Mouse (Mus musculus) bone marrow macrophage, adult 2 months (primary cell): ENCODE measurements around the gene Gm11168. TPM values are rescaled to one million over a fixed set of nuclear protein-coding genes. Genes with fewer than 3 reads are reported as not detected.
"Not testable (repeated sequence)": the region's sequence is repeated elsewhere in the genome, so short reads cannot be mapped to it uniquely, and the experiment has no call there.

Experiments
- H3K27ac ChIP-seq: 2 replicates; pipeline ENCODE4 v1.5.1; 2012; ENCODE audit warnings: low read depth, low read length; ENCODE audit not compliant: insufficient read depth
- H3K4me1 ChIP-seq: 2 replicates; pipeline ENCODE4 v1.6.1; 2012; ENCODE audit warnings: low read length; ENCODE audit not compliant: control insufficient read depth, insufficient read depth
- H3K4me3 ChIP-seq: 2 replicates; pipeline ENCODE4 v1.5.1; 2012; ENCODE audit warnings: mild to moderate bottlenecking, low read length, moderate library complexity; ENCODE audit not compliant: insufficient read depth
- polyA plus RNA-seq: library from polyadenylated mRNA; stranded (reverse); fragments of >200 nt; gene quantifications from 2 replicates; pipeline ENCODE4 v1.2.4, GENCODE M21; 2012; ENCODE audit not compliant: missing spikeins, insufficient read depth, insufficient read length

Gm11168 gene
- polyA plus RNA-seq, 1 experiment = 61.4 TPM

DNA sequence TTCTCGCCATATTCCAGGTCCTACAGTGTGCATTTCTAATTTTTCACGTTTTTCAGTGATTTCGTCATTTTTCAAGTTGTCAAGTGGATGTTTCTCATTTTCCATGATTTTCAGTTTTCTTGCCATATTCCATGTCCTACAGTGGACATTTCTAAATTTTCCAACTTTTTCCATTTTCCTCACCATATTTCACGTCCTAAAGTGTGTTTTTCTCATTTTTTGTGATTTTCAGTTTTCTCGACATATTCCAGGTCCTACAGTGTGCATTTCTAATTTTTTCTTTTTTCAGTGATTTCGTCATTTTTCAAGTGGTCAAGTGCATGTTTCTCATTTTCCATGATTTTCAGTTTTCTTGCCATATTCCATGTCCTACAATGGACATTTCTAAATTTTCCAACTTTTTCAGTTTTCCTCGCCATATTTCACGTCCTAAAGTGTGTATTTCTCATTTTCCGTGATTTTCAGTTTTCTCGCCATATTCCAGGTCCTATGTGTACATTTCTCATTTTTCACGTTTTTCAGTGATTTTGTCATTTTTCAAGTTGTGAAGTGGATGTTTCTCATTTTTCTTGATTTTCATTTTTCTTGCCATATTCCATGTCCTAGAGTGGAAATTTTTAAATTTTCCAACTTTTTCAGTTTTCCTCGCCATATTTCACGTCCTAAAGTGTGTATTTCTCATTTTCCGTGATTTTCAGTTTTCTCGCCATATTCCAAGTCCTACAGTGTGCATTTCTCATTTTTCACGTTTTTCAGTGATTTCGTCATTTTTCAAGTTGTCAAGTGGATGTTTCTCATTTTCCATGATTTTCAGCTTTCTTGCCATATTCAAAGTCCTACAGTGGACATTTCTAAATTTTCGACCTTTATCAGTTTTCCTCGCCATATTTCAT is 16.9 kb downstream of the Gm11168 start:
- H3K27ac ChIP-seq, H3K4me1 ChIP-seq, H3K4me3 ChIP-seq: not testable (repeated sequence)

DNA sequence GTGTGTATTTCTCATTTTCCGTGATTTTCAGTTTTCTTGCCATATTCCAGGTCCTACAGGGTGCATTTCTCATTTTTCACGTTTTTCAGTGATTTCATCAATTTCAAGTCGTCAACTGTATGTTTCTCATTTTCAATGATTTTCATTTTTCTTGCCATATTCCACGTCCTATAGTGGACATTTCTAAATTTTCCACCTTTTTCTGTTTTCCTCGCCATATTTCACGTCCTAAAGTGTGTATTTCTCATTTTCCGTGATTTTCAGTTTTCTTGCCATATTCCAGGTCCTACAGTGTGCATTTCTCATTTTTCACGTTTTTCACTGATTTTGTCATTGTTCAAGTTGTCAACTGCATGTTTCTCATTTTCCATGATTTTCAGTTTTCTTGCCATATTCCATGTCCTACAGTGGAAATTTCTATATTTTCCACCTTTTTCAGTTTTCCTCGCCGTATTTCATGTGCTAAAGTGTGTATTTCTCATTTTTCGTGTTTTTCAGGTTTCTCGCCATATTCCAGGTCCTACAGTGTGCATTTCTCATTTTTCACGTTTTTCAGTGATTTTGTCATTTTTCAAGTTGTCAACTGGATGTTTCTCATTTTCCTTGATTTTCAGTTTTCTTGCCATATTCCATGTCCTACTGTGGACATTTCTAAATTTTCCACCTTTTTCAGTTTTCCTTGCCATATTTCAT is 19.3 kb downstream of the Gm11168 start:
- not testable (repeated sequence) for H3K4me3 ChIP-seq, H3K27ac ChIP-seq, H3K4me1 ChIP-seq

DNA sequence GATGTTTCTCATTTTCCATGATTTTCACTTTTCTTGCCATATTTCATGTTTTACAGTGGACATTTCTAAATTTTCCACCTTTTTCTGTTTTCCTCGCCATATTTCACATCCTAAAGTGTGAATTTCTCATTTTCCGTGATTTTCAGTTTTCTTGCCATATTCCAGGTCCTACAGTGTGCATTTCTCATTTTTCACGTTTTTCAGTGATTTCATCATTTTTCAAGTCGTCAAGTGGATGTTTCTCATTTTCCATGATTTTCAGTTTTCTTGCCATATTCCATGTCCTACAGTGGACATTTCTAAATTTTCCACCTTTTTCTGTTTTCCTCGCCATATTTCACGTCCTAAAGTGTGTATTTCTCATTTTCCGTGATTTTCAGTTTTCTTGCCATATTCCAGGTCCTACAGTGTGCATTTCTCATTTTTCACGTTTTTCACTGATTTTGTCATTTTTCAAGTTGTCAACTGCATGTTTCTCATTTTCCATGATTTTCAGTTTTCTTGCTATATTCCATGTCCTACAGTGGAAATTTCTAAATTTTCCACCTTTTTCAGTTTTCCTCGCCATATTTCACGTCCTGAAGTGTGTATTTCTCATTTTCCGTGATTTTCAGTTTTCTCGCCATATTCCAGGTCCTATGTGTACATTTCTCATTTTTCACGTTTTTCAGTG is 20.3 kb downstream of the Gm11168 start, which contains the start of gene Gm10718:
Gm10718 (plus strand) TSS at position 236 of the 673 bp plus-strand sequence.
- not testable (repeated sequence) for H3K4me1 ChIP-seq, H3K27ac ChIP-seq, H3K4me3 ChIP-seq

DNA sequence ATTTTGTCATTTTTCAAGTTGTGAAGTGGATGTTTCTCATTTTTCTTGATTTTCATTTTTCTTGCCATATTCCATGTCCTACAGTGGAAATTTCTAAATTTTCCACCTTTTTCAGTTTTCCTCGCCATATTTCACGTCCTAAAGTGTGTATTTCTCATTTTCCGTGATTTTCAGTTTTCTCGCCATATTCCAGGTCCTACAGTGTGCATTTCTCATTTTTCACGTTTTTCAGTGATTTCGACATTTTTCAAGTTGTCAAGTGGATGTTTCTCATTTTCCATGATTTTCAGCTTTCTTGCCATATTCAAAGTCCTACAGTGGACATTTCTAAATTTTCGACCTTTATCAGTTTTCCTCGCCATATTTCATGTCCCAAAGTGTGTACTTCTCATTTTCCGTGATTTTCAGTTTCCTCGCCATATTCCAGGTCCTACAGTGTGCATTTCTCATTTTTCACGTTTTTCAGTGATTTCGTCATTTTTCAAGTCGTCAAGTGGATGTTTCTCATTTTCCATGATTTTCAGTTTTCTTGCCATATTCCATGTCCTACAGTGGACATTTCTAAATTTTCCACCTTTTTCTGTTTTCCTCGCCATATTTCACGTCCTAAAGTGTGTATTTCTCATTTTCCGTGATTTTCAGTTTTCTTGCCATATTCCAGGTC is 21.0 kb downstream of the Gm11168 start:
- not testable (repeated sequence) for H3K4me3 ChIP-seq, H3K4me1 ChIP-seq, H3K27ac ChIP-seq

DNA sequence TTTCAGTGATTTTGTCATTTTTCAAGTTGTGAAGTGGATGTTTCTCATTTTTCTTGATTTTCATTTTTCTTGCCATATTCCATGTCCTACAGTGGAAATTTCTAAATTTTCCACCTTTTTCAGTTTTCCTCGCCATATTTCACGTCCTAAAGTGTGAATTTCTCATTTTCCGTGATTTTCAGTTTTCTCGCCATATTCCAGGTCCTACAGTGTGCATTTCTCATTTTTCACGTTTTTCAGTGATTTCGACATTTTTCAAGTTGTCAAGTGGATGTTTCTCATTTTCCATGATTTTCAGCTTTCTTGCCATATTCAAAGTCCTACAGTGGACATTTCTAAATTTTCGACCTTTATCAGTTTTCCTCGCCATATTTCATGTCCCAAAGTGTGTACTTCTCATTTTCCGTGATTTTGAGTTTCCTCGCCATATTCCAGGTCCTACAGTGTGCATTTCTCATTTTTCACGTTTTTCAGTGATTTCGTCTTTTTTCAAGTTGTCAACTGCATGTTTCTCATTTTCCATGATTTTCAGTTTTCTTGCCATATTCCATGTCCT is 21.8 kb downstream of the Gm11168 start, which contains the start of gene Gm10717:
Gm10717 (plus strand) TSS at position 506 of the 556 bp plus-strand sequence.
- not testable (repeated sequence) for H3K4me3 ChIP-seq, H3K27ac ChIP-seq, H3K4me1 ChIP-seq

DNA sequence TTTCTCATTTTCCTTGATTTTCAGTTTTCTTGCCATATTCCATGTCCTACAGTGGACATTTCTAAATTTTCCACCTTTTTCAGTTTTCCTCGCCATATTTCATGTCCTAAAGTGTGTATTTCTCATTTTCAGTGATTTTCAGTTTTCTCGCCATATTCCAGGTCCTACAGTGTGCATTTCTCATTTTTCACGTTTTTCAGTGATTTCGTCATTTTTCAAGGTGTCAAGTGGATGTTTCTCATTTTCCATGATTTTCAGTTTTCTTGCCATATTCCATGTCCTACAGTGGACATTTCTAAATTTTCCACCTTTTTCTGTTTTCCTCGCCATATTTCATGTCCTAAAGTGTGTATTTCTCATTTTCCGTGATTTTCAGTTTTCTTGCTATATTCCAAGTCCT is 22.5 kb downstream of the Gm11168 start:
- H3K4me3 ChIP-seq, H3K27ac ChIP-seq, H3K4me1 ChIP-seq: not testable (repeated sequence)

DNA sequence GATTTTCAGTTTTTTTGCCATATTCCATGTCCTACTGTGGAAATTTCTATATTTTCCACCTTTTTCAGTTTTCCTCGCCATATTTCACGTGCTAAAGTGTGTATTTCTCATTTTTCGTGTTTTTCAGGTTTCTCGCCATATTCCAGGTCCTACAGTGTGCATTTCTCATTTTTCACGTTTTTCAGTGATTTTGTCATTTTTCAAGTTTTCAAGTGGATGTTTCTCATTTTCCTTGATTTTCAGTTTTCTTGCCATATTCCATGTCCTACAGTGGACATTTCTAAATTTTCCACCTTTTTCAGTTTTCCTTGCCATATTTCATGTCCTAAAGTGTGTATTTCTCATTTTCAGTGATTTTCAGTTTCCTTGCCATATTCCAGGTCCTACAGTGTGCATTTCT is 23.0 kb downstream of the Gm11168 start:
- not testable (repeated sequence) for H3K4me3 ChIP-seq, H3K4me1 ChIP-seq, H3K27ac ChIP-seq

DNA sequence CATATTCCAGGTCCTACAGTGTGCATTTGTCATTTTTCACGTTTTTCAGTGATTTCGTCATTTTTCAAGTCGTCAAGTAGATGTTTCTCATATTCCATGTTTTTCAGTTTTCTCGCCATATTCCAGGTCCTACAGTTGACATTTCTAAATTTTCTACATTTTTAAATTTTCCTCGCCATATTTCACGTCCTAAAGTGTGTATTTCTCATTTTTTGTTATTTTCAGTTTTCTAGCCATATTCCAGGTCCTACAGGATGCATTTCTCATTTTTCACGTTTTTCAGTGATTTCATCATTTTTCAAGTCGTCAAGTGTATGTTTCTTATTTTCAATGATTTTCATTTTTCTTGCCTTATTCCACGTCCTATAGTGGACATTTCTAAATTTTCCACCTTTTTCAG is 23.6 kb downstream of the Gm11168 start:
- not testable (repeated sequence) for H3K27ac ChIP-seq, H3K4me1 ChIP-seq, H3K4me3 ChIP-seq

DNA sequence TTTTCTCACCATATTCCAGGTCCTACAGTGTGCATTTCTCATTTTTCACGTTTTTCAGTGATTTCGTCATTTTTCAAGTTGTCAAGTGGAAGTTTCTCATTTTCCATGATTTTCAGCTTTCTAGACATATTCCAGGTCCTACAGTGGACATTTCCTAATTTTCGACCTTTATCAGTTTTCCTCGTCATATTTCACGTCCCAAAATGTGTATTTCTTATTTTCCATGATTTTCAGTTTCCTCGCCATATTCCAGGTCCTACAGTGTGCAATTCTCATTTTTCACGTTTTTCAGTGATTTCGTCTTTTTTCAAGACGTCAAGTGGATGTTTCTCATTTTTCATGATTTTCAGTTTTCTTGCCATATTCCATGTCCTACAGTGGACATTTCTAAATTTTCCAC is 24.1 kb downstream of the Gm11168 start:
- H3K4me3 ChIP-seq, H3K27ac ChIP-seq, H3K4me1 ChIP-seq: not testable (repeated sequence)

DNA sequence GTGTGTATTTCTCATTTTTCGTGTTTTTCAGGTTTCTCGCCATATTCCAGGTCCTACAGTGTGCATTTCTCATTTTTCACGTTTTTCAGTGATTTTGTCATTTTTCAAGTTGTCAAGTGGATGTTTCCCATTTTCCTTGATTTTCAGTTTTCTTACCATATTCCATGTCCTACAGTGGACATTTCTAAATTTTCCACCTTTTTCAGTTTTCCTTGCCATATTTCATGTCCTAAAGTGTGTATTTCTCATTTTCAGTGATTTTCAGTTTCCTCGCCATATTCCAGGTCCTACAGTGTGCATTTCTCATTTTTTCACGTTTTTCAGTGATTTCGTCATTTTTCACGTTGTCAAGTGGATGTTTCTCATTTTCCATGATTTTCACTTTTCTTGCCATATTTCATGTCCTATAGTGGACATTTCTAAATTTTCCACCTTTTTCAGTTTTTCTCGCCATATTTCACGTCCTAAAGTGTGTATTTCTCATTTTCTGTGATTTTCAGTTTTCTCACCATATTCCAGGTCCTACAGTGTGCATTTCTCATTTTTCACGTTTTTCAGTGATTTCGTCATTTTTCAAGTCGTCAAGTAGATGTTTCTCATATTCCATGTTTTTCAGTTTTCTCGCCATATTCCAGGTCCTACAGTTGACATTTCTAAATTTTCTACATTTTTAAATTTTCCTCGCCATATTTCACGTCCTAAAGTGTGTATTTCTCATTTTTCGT is 26.3 kb downstream of the Gm11168 start:
- H3K4me3 ChIP-seq, H3K27ac ChIP-seq, H3K4me1 ChIP-seq: not testable (repeated sequence)

DNA sequence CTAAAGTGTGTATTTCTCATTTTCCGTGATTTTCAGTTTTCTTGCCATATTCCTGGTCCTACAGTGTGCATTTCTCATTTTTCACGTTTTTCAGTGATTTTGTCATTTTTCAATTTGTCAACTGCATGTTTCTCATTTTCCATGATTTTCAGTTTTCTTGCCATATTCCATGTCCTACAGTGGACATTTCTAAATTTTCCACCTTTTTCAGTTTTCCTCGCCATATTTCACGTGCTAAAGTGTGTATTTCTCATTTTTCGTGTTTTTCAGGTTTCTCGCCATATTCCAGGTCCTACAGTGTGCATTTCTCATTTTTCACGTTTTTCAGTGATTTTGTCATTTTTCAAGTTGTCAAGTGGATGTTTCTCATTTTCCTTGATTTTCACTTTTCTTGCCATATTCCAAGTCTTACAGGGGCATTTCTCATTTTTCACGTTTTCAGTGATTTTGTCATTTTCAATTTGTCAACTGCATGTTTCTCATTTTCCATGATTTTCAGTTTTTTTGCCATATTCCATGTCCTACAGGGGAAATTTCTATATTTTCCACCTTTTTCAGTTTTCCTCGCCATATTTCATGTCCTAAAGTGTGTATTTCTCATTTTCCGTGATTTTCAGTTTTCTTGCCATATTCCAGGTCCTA is 27.7 kb downstream of the Gm11168 start:
- H3K27ac ChIP-seq = not testable (repeated sequence)

DNA sequence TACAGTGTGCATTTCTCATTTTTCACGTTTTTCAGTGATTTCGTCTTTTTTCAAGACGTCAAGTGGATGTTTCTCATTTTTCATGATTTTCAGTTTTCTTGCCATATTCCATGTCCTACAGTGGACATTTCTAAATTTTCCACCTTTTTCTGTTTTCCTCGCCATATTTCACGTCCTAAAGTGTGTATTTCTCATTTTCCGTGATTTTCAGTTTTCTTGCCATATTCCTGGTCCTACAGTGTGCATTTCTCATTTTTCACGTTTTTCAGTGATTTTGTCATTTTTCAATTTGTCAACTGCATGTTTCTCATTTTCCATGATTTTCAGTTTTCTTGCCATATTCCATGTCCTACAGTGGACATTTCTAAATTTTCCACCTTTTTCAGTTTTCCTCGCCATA is 31.2 kb downstream of the Gm11168 start, which contains the start of gene Gm17535:
Gm17535 (plus strand) TSS at position 301 of the 400 bp plus-strand sequence.
- H3K4me1 ChIP-seq, H3K27ac ChIP-seq, H3K4me3 ChIP-seq: not testable (repeated sequence)

More for the DNA sequence above, 27.7 kb downstream of the Gm11168 start:
- H3K4me1 ChIP-seq, H3K4me3 ChIP-seq: not testable (repeated sequence)

DNA sequence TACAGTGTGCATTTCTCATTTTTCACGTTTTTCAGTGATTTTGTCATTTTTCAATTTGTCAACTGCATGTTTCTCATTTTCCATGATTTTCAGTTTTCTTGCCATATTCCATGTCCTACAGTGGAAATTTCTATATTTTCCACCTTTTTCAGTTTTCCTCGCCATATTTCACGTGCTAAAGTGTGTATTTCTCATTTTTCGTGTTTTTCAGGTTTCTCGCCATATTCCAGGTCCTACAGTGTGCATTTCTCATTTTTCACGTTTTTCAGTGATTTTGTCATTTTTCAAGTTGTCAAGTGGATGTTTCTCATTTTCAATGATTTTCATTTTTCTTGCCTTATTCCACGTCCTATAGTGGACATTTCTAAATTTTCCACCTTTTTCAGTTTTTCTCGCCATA is 33.4 kb downstream of the Gm11168 start, which contains the start of gene Gm10715:
Gm10715 (plus strand) TSS at position 301 of the 400 bp plus-strand sequence.
- not testable (repeated sequence) for H3K4me3 ChIP-seq, H3K27ac ChIP-seq, H3K4me1 ChIP-seq

DNA sequence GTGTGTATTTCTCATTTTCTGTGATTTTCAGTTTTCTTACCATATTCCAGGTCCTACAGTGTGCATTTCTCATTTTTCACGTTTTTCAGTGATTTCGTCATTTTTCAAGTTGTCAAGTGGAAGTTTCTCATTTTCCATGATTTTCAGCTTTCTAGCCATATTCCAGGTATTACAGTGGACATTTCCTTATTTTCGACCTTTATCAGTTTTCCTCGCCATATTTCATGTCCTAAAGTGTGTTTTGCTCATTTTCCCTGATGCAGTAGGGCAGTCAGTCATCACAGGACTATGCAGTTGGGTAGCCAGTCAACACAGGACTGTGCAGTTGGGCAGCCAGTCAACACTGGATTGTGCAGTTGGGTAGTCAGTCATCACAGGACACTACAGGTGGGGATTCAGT is 35.0 kb downstream of the Gm11168 start:
- H3K4me1 ChIP-seq, H3K4me3 ChIP-seq, H3K27ac ChIP-seq: not testable (repeated sequence)
